Mouse (Mus musculus): Measurements from ENCODE around the gene Gm21915. TPM values are rescaled to one million over a fixed set of nuclear protein-coding genes. Genes with fewer than 3 reads are reported as not detected.
A peak's percentile ranks its signal among the peaks of the same experiment; 100 is the strongest.

Gene Gm21915
- polyA plus RNA-seq, 1 experiment = not detected

DNA sequence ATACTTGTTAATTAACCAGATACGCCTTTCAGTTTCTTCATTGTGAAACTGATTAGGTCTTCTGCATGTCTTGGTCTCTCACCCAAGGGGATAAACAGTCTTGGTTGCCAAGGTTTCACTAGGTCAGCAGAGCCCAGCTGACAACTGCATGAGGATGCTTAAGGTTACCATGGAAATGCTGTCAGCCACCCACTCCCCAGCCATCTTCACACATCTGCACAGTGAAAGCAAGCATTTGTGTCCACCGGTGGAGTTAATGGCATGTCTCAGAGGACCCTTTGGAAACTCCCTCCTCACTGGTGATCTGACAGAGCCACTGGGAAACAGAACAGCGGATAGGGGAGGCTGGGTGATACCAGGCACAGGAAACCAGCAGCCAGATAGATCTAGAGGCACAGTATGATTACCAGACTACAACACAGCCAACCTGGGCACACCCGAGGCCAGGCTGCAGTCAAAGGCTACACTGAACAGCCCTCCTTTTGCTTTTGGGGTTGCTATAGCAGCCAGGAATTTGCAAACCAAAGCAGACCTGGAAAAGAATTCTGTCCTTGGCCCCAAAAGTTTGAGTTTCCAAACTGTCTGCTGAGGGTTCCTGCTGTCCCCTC, 1.0 kb downstream of the Gm21915 start:
- DNase-seq (ENCODE audit: low read depth) = peak; percentile 73
- TF ChIP-seq POLR2A (IDR thresholded peaks at IDR 0.05; ENCODE audit: borderline replicate concordance, extremely low read depth, insufficient read depth, insufficient read length, poor library complexity, severe bottlenecking) (no peak), CTCF (IDR thresholded peaks at IDR 0.05; ENCODE audit: borderline replicate concordance, extremely low read depth, insufficient read depth, insufficient read length) (no peak)

DNA sequence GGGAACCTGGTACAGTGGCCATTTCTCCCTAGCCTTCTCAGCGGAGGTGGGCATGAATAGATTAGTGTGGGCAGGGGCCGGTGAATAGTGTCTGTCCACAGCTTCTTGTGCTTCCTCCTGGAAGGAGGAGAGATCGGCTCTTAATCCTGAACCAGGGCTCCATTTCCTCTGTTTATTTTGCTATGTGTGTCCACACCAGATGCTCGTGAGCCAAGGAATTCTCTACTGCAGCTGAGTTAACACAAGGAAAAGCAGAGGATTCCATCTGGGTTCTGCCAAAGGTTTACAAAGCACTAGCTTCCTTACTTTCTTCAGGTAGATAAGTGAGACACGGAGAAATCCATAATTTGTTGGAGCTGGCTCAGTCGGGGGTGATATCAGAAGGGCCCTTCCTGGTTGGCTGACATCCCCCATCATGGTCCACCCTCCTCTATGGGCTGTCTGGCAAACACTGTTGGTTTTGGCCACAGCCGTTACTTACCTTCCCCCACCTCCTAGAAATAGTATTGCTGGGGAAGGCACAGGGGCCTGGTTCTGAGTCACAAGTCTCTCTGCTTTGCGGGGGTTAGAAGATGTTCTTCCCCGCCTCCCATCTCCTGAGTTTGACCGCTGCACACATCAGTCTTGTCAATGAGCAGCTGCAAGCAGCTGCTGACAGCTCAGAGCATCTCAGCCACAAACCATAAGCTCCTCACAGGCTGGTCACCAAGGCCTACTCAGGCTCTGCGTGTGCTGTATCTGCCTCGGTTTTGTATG, 5.0 kb downstream of the Gm21915 start:
- no peak for DNase-seq (ENCODE audit: low read depth)
- TF ChIP-seq POLR2A (IDR thresholded peaks at IDR 0.05; ENCODE audit: borderline replicate concordance, extremely low read depth, insufficient read depth, insufficient read length, poor library complexity, severe bottlenecking) (no peak), CTCF (IDR thresholded peaks at IDR 0.05; ENCODE audit: borderline replicate concordance, extremely low read depth, insufficient read depth, insufficient read length) (no peak)

DNA sequence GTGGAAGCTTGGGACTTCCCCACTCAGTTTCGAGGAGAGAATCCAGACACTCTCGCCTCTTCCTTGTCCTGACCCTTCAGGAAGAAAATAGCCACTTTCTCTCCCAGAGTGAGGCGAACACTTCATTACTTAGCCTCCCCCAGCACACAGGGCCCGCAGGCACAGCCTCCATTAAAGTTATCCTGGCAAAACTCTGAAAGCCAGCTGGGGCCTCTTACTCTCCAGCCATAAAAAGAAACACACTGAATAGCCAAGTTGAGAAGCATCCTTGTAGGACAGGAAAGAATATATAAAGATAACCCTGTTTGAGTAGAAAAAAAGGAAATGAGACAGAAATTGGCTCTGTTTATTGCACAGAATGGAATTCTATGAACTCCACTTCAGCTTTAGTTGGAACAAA, 8.2 kb downstream of the Gm21915 start:
- no peak for TF ChIP-seq CTCF (IDR thresholded peaks at IDR 0.05; ENCODE audit: borderline replicate concordance, extremely low read depth, insufficient read depth, insufficient read length)
- no peak for TF ChIP-seq POLR2A (IDR thresholded peaks at IDR 0.05; ENCODE audit: borderline replicate concordance, extremely low read depth, insufficient read depth, insufficient read length, poor library complexity, severe bottlenecking)
- DNase-seq (ENCODE audit: low read depth) = no peak

DNA sequence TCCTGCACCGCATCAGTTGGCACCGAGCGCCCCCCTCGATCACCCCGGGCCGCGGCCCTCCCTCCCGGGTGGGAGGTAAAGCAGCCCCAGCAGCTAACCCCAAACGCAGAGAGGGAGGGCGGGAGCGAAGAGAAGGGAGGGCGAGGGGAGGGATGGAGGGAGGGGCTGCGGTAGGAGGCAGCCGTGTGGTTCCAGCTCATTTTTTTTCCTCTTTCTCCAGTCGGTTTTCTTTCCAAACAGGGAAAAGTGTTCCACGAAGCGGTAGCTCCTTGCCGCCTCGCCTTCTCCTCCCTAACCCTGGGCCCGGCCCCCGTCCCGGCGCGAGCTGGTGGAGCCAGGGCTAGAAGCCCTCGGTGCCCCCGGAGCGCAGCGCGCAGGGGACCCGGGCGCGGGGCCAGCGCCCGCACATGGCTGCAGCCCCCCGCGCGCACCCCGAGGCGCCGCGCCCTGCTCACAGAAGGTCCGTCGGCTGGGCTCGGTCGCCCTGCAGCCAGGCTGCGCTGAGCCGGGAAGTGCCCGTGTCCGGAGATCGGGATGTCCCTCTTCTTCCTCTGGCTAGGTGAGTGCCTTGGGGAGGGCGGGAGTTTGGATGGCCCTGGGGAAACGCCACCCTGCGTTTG, 15.5 kb downstream of the Gm21915 start, which contains the start of gene Clmp:
TSS of gene Clmp (plus strand) at position 162 of the 620 bp plus-strand sequence.
- DNase-seq (ENCODE audit: low read depth) = peak; percentile 85
- TF ChIP-seq POLR2A (IDR thresholded peaks at IDR 0.05; ENCODE audit: borderline replicate concordance, extremely low read depth, insufficient read depth, insufficient read length, poor library complexity, severe bottlenecking) (no peak; the same call in 1 of the 2 replicates), CTCF (IDR thresholded peaks at IDR 0.05; ENCODE audit: borderline replicate concordance, extremely low read depth, insufficient read depth, insufficient read length) (no peak)

DNA sequence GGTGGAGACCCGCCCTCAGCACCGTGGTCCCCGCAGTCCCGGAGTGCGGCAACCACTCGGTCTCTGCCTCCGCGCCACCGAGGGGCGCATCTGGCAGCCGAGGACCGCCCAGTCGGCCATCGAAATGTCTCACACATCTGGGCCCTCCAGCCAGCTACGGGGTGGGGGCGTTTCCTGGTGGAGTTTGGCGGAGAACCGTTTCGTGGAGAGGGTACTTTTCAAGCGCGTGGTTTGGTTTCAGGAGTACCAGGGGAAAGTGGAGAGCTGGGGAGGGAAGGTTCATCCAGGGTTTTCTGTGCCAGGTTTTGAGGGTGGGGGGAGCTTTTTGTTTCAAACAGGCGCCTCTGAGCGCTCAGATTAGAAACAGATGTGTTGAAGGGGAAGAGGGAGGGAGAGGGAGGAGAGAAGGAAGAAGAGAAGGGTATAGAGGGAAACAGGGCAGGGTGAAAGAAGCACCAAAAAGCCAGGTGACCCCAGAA, 16.0 kb downstream of the Gm21915 start:
- DNase-seq (ENCODE audit: low read depth) = peak; percentile 52
- TF ChIP-seq POLR2A (IDR thresholded peaks at IDR 0.05; ENCODE audit: borderline replicate concordance, extremely low read depth, insufficient read depth, insufficient read length, poor library complexity, severe bottlenecking) (no peak; the same call in 1 of the 2 replicates), CTCF (IDR thresholded peaks at IDR 0.05; ENCODE audit: borderline replicate concordance, extremely low read depth, insufficient read depth, insufficient read length) (no peak)

DNA sequence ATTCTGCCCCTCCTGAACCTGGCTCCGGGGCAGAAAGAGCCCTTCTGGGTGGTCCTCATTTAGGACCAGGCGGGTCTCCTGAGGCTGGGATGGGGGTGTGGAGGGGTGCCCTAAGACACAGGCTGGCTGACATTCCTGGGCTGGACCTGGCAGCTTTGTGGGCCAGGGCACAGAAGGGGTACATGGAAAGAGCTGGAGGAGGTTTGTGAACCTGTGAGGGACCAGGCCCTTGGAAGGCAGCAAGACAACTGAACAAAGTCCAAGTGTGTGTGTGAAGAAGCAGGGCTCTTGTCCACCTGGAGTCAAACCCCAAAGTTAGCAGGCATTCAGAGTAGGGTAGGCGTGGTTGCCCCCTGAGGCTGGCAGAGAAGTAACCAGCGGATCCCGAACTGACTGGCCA, 16.6 kb downstream of the Gm21915 start:
- DNase-seq (ENCODE audit: low read depth) = no peak
- TF ChIP-seq CTCF (IDR thresholded peaks at IDR 0.05; ENCODE audit: borderline replicate concordance, extremely low read depth, insufficient read depth, insufficient read length) = no peak

DNA sequence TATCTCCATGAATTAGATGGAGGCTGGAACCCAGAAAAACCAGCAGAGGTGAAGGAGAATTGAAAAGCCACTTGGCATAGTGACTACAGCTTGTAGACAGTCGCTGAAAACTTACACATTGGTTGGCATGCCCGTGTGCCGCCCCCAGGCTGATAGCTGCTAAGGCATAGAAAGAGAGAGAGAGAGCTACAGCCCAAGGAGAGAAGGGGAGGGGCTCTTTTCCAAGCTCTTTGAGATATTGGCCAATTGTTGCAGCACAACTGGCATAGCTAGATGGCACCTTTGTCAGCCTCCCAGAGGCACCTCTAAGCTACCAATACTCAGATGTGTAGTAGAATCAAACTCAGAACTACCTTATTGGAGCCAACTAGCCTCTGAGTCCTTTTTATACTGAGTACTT, 17.1 kb downstream of the Gm21915 start:
- DNase-seq (ENCODE audit: low read depth) = peak; percentile 59
- TF ChIP-seq CTCF (IDR thresholded peaks at IDR 0.05; ENCODE audit: borderline replicate concordance, extremely low read depth, insufficient read depth, insufficient read length) = no peak
- no peak for TF ChIP-seq POLR2A (IDR thresholded peaks at IDR 0.05; ENCODE audit: borderline replicate concordance, extremely low read depth, insufficient read depth, insufficient read length, poor library complexity, severe bottlenecking)

DNA sequence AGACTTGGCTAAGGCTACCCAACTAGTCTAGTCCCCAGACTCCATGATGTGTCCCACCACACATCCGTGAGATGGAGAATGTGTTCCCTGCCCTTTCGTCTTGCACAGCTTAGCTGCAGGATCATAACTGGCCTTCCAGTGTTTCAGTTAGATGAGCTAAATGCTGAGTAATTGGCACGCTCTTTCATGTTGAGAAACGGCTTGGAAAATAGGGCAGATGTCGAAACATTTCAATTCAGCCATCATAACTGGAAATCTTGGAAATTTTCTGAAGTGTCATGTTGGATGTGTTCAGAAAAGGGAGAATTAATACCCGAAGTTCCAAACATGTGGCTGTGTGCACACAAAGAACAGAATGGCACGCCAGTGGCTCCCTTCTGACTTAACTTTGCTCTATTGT, 20.1 kb downstream of the Gm21915 start:
- DNase-seq (ENCODE audit: low read depth) = no peak
- TF ChIP-seq POLR2A (IDR thresholded peaks at IDR 0.05; ENCODE audit: borderline replicate concordance, extremely low read depth, insufficient read depth, insufficient read length, poor library complexity, severe bottlenecking) = no peak
- TF ChIP-seq CTCF (IDR thresholded peaks at IDR 0.05; ENCODE audit: borderline replicate concordance, extremely low read depth, insufficient read depth, insufficient read length) = no peak

DNA sequence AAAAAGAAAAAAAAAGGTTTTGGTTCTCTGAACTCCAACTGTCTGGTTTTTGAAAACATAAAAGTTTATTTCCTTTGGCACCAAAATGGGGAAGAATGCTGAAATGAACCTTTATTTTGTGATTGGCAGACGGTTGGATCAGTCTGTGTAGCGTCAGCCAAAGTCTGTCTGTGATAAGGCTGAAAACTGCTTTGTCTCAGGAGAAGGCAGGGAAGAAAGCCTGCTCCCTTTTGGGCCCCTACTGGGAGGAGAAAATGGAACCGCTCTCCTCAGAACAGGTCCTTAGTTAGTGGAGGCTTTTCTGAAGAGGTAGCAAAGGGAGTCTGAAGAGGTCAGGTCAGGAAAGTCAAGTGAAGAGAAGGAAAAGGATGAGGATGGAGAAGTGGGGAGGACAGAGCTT, 22.6 kb downstream of the Gm21915 start:
- TF ChIP-seq POLR2A (IDR thresholded peaks at IDR 0.05; ENCODE audit: borderline replicate concordance, extremely low read depth, insufficient read depth, insufficient read length, poor library complexity, severe bottlenecking) (no peak), CTCF (IDR thresholded peaks at IDR 0.05; ENCODE audit: borderline replicate concordance, extremely low read depth, insufficient read depth, insufficient read length) (no peak)
- peak; percentile 51 for DNase-seq (ENCODE audit: low read depth)

DNA sequence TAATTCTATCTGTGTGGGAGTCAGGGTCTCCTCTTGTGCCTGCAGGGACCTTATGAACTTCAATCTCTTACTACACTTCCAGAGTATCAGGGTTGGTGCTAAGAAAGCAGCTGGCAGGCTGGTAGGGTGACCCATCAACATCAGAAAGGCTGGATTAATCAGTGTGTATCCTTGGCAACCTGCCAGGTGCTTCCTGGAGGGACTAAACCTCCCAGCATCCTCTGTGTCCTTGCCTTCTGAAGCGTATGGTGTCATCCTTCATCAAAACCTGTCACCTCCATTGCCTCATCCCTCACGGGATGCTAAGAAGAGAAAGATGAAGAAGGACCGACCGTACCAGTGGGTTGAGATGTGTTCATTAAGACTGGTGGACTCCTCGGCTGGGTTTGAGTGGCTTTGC, 23.4 kb downstream of the Gm21915 start:
- TF ChIP-seq POLR2A (IDR thresholded peaks at IDR 0.05; ENCODE audit: borderline replicate concordance, extremely low read depth, insufficient read depth, insufficient read length, poor library complexity, severe bottlenecking) (no peak), CTCF (IDR thresholded peaks at IDR 0.05; ENCODE audit: borderline replicate concordance, extremely low read depth, insufficient read depth, insufficient read length) (no peak)
- DNase-seq (ENCODE audit: low read depth) = peak; percentile 84

DNA sequence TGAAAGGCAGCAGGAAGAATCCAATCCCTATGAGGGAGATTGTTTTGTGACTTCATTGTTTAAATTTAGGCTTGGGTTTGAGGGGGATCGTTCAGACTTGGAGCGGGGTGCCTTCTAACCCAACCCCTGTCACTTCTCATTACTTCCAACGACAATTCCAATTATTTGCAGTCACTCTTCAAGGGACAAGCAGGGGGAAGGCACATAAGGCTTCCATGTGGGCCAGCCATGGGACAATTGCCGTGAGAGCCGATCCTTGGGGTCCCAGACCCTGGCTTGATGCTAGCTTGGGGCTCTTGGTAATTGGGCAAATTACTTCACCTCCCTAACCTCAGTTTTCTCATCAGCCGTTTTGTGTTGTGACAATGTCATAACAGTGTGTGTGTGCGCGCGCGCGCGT, 23.9 kb downstream of the Gm21915 start:
- DNase-seq (ENCODE audit: low read depth) = no peak
- no peak for TF ChIP-seq POLR2A (IDR thresholded peaks at IDR 0.05; ENCODE audit: borderline replicate concordance, extremely low read depth, insufficient read depth, insufficient read length, poor library complexity, severe bottlenecking)
- TF ChIP-seq CTCF (IDR thresholded peaks at IDR 0.05; ENCODE audit: borderline replicate concordance, extremely low read depth, insufficient read depth, insufficient read length) = no peak

Measured in brain, embryonic 14.5 days (tissue).